Mouse (Mus musculus) limb, embryonic 11.5 days (tissue): Measurements from ENCODE around the gene Gtf2b. TPM values are rescaled to one million over a fixed set of nuclear protein-coding genes. Genes with fewer than 3 reads are reported as not detected.

Experiments
- ATAC-seq: fragments of 200-750 bp; cut with Nextera tagmentation; 2 replicates; pipeline ENCODE4 v1.8.0; 2017; ENCODE audit warnings: low read depth; ENCODE audit not compliant: insufficient number of reproducible peaks, low FRiP score, low TSS enrichment
- DNase-seq: peaks from one replicate; pipeline ENCODE4 v3.0.0-alpha.2; 2015; ENCODE audit warnings: low spot score
- H3K27ac ChIP-seq: fragments of 300-500 bp; sonication (generic); replicated peaks from 2 replicates; pipeline ENCODE4 v1.5.1; 2014; ENCODE audit warnings: low read depth, mild to moderate bottlenecking, low read length
- H3K27me3 ChIP-seq: fragments of 300-500 bp; sonication (generic); 2 replicates; pipeline ENCODE4 v1.6.1; 2014; ENCODE audit warnings: mild to moderate bottlenecking, low read length, mixed read lengths; ENCODE audit not compliant: control insufficient read depth, insufficient read depth
- H3K36me3 ChIP-seq: fragments of 300-500 bp; sonication (generic); 2 replicates; pipeline ENCODE4 v1.6.1; 2014; ENCODE audit warnings: mild to moderate bottlenecking, low read length, moderate library complexity, mixed read lengths; ENCODE audit not compliant: control insufficient read depth, insufficient read depth
- H3K4me1 ChIP-seq: fragments of 300-500 bp; sonication (generic); 2 replicates; pipeline ENCODE4 v1.6.1; 2014; ENCODE audit warnings: low read length, mixed read lengths; ENCODE audit not compliant: control insufficient read depth, insufficient read depth
- H3K4me2 ChIP-seq: fragments of 300-500 bp; sonication (generic); 2 replicates; pipeline ENCODE4 v1.6.1; 2014; ENCODE audit warnings: low read depth, mild to moderate bottlenecking, moderate library complexity; ENCODE audit not compliant: severe bottlenecking
- H3K4me3 ChIP-seq: fragments of 300-500 bp; sonication (generic); 2 replicates; pipeline ENCODE4 v1.5.1; 2014; ENCODE audit warnings: low read depth, low read length
- H3K9ac ChIP-seq: fragments of 300-500 bp; sonication (generic); 2 replicates; pipeline ENCODE4 v1.6.1; 2014; ENCODE audit warnings: mild to moderate bottlenecking, low read length
- H3K9me3 ChIP-seq: fragments of 300-500 bp; sonication (generic); 2 replicates; pipeline ENCODE4 v1.6.1; 2016; ENCODE audit warnings: low read length; ENCODE audit not compliant: control insufficient read depth
- WGBS: fragments of 180-500 bp; shearing (Covaris S2); extraction: QIAGEN DNeasy Blood & Tissue Kit; methylation state at CpG from one replicate; pipeline ENCODE4 v1.1.7; 2014; 5-methylcytosine and 5-hydroxymethylcytosine counted together
- polyA plus RNA-seq: library from polyadenylated mRNA; unstranded; fragments of >200 nt; fragmentation: Nextera tagmentation; extraction: Ambion mirVana; gene quantifications from 2 replicates; pipeline ENCODE4 v1.2.1, GENCODE M21; 2014

Gene Gtf2b
- polyA plus RNA-seq, 1 experiment from 2014 or later: 101 TPM

DNA sequence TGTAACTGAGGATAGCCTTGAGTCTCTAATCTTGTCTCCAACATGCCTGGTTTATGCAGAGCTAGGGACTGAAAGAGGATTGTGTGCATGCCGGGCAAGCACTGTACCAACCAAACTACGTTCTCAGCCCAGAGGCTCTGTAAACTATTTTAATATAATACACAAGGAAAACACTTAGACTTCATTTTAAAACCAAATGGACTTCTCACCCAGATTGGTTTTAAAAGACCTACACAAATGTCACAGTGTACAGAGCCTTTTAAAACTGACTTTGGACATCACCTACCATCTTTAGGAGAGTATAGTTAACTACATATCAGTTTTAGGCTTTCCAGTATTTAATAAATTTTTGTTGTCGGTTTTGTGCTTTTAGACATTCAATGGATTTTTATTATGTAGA, 68.1 kb downstream of the Gtf2b start:
- no peaks in the 10 kb centered on the region for H3K27me3 ChIP-seq
- no peaks in the 10 kb centered on the region for H3K9me3 ChIP-seq
- H3K4me2 ChIP-seq: no peak overlapping the region
- no peak overlapping the region for H3K9ac ChIP-seq
- no peak for DNase-seq
- H3K4me1 ChIP-seq: no peaks in the 10 kb centered on the region
- H3K4me3 ChIP-seq: no peak overlapping the region
- WGBS: 94% methylated on average over 3 of the region's 3 CpGs
- peaks cover 7% of the 10 kb centered on the region; the same call in 1 of the 2 replicates for H3K36me3 ChIP-seq
- no peak for ATAC-seq
- no peak overlapping the region for H3K27ac ChIP-seq

Other genes starting within 250 kb of the Gtf2b start
- gene Gbp7, start 234.7 kb upstream of the Gtf2b start, polyA plus RNA-seq: 1.9 TPM in 2 replicates
- 0.23 and 0.82 TPM in 2 replicates for gene Gbp3, start 205.0 kb upstream of the Gtf2b start, polyA plus RNA-seq
- gene Gbp2b, start 170.2 kb upstream of the Gtf2b start, polyA plus RNA-seq: not detected in 2 replicates
- 0.19 TPM in 1 of 2 replicates, not detected in the other for gene Gbp2, start 144.4 kb upstream of the Gtf2b start, polyA plus RNA-seq
- gene Kyat3, start 64.0 kb upstream of the Gtf2b start, polyA plus RNA-seq: 12.0 and 13.5 TPM in 2 replicates
- 52.8 and 54.5 TPM in 2 replicates for gene Pkn2, start 117.0 kb downstream of the Gtf2b start, polyA plus RNA-seq